Mouse (Mus musculus): Measurements from ENCODE around the gene Gatd1. TPM values are rescaled to one million over a fixed set of nuclear protein-coding genes. Genes with fewer than 3 reads are reported as not detected.

The Gatd1 gene
- total RNA-seq, 2 experiments from 2014 or later = 16.3 to 25.9 TPM

GRCm38 (mm10) chr7:141392552-141393222, 21.2 kb downstream of the Gatd1 start:
- peak; percentile 39 for ATAC-seq (replicated peaks; ENCODE audit: poor library complexity)

- ATAC-seq (replicated peaks; ENCODE audit: poor library complexity) = peak; percentile 69
Measured at GRCm38 (mm10) chr7:141391625-141392551, 22.0 kb downstream of the Gatd1 start, which contains the start of gene Taldo1. Taldo1 (plus strand) TSS chr7:141392199.

- no peak for ATAC-seq (replicated peaks; ENCODE audit: poor library complexity)
Measured at GRCm38 (mm10) chr7:141390326-141391259, 23.3 kb downstream of the Gatd1 start.

- ATAC-seq (replicated peaks; ENCODE audit: poor library complexity) = peak; percentile 13; the same call in 1 of the 2 replicates
Measured at GRCm38 (mm10) chr7:141388487-141389109, 25.3 kb downstream of the Gatd1 start.

GRCm38 (mm10) chr7:141387807-141388486, 26.0 kb downstream of the Gatd1 start:
- 0 out of 2 replicates have a peak, but pooled peaks have one; percentile 13 for ATAC-seq (replicated peaks; ENCODE audit: poor library complexity)

- ATAC-seq (replicated peaks; ENCODE audit: poor library complexity) = peak; percentile 30
Measured at GRCm38 (mm10) chr7:141381068-141381835, 32.7 kb downstream of the Gatd1 start.

GRCm38 (mm10) chr7:141379584-141379983, 34.4 kb downstream of the Gatd1 start:
- peak; percentile 87 for ATAC-seq (replicated peaks; ENCODE audit: poor library complexity)

- ATAC-seq (replicated peaks; ENCODE audit: poor library complexity) = peak; percentile 32; the same call in 1 of the 2 replicates
Measured at GRCm38 (mm10) chr7:141374399-141374798, 39.5 kb downstream of the Gatd1 start.

GRCm38 (mm10) chr7:141373611-141374010, 40.3 kb downstream of the Gatd1 start:
- ATAC-seq (replicated peaks; ENCODE audit: poor library complexity) = no peak

- ATAC-seq (replicated peaks; ENCODE audit: poor library complexity) = peak; percentile 64
Measured at GRCm38 (mm10) chr7:141371942-141372595, 41.9 kb downstream of the Gatd1 start.

- peak; percentile 59 for ATAC-seq (replicated peaks; ENCODE audit: poor library complexity)
Measured at GRCm38 (mm10) chr7:141369918-141370317, 44.0 kb downstream of the Gatd1 start.

- ATAC-seq (replicated peaks; ENCODE audit: poor library complexity) = no peak
Measured at GRCm38 (mm10) chr7:141367358-141367757, 46.6 kb downstream of the Gatd1 start.

GRCm38 (mm10) chr7:141365049-141365445, 48.9 kb downstream of the Gatd1 start:
- no peak for ATAC-seq (replicated peaks; ENCODE audit: poor library complexity)

GRCm38 (mm10) chr7:141364349-141365048, 49.4 kb downstream of the Gatd1 start:
- ATAC-seq (replicated peaks; ENCODE audit: poor library complexity) = peak; percentile 76

GRCm38 (mm10) chr7:141363752-141364125, 50.2 kb downstream of the Gatd1 start:
- peak; percentile 20 for ATAC-seq (replicated peaks; ENCODE audit: poor library complexity)

GRCm38 (mm10) chr7:141363106-141363751, 50.7 kb downstream of the Gatd1 start:
- ATAC-seq (replicated peaks; ENCODE audit: poor library complexity) = peak; percentile 83

GRCm38 (mm10) chr7:141361510-141361909, 52.4 kb downstream of the Gatd1 start:
- no peak for ATAC-seq (replicated peaks; ENCODE audit: poor library complexity)
